Comparison of ENCODE assay signal across 8 mouse cellular contexts in the genomic region with DNA sequence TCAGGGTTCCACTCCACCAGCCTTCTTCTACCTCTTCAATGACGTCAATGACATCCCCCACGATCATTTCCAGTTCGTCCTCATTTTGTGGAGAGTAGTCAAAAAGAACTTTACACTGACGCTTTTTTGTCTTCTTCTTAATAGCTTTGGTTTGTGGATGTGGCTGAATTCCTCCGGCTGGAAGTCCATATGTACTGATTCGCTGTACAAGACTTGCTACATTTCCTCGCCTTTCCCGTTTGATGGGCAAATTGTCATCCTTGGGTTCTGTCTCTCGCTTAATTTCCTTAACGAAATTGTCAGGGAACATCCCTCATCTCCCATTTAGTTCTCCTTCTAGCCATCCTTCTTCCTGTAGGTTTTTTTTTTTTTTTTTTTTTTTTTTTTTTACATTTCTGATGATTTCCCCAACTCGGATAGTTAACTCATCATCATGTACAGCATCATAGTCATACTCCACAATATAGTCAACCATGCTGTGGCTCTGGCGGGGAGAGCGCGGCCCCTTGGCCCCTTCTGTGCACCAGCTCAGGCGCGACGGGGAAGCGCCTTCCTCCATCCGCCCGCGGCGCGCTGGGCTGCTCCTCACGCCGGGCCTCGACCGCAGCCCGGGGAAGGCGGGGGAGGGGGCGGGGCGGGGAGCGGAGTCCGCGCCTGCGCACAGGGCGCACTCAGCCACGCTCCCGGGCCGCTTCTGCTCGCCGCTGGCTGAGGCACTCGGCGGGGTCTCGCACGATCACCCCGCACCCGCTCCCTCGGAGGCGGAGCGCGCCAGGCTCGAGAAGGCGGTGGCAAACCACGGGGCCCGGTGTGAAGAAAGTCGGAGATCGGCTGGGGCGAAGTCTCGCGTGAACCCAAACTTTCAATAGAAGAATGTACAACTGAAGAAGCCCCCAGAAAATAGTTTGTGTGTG. TPM values are rescaled to one million over a fixed set of nuclear protein-coding genes. Genes with fewer than 3 reads are reported as not detected.
DNase-seq lines count a peak whose midpoint lies in the region; ATAC-seq lines count a peak whose summit lies in the region.

No protein-coding gene starts in this region.

- H3K4me1 ChIP-seq in embryonic facial prominence, embryonic 15.5 days, result no peaks in the 10 kb centered on the region
- no peaks in the 10 kb centered on the region for H3K4me1 ChIP-seq in heart, embryonic 11.5 days (ENCODE audit: control insufficient read depth, insufficient read depth, low read length)
- H3K4me1 ChIP-seq in kidney, embryonic 15.5 days, result 0 out of 2 replicates have a peak, but pooled peaks cover 5% of the 10 kb centered on the region
- 0 out of 2 replicates have a peak, but pooled peaks cover 8% of the 10 kb centered on the region for H3K4me1 ChIP-seq in liver, embryonic 12.5 days

- H3K9me3 ChIP-seq in embryonic facial prominence, embryonic 15.5 days (replicated peaks), result no peaks in the 10 kb centered on the region
- no peaks in the 10 kb centered on the region for H3K9me3 ChIP-seq in heart, embryonic 11.5 days (replicated peaks; ENCODE audit: control insufficient read depth, low read length)
- no peaks in the 10 kb centered on the region for H3K9me3 ChIP-seq in kidney, embryonic 15.5 days (replicated peaks)
- H3K9me3 ChIP-seq in liver, embryonic 12.5 days (replicated peaks), result no peaks in the 10 kb centered on the region

- no peaks in the 10 kb centered on the region for H3K36me3 ChIP-seq in embryonic facial prominence, embryonic 15.5 days
- H3K36me3 ChIP-seq in heart, embryonic 11.5 days (ENCODE audit: control insufficient read depth, insufficient read depth, low read length), result no peaks in the 10 kb centered on the region
- no peaks in the 10 kb centered on the region for H3K36me3 ChIP-seq in kidney, embryonic 15.5 days
- no peaks in the 10 kb centered on the region for H3K36me3 ChIP-seq in liver, embryonic 12.5 days
- no peaks in the 10 kb centered on the region for H3K36me3 ChIP-seq in splenic B cell, adult 2 months (ENCODE audit: control insufficient read depth, insufficient read depth, low read length, poor library complexity, severe bottlenecking)

- peak overlapping the region; percentile 86 for H3K27ac ChIP-seq in embryonic facial prominence, embryonic 15.5 days (replicated peaks)
- no peak overlapping the region for H3K27ac ChIP-seq in heart, embryonic 11.5 days (ENCODE audit: low read depth, low read length)
- peak overlapping the region; percentile 75 for H3K27ac ChIP-seq in kidney, embryonic 15.5 days
- no peak overlapping the region for H3K27ac ChIP-seq in liver, embryonic 12.5 days

- H3K4me2 ChIP-seq in embryonic facial prominence, embryonic 15.5 days (replicated peaks), result peak overlapping the region; percentile 62
- peak overlapping the region; percentile 62 for H3K4me2 ChIP-seq in heart, embryonic 11.5 days
- H3K4me2 ChIP-seq in kidney, embryonic 15.5 days, result peak overlapping the region; percentile 68
- peak overlapping the region; percentile 74 for H3K4me2 ChIP-seq in liver, embryonic 12.5 days

- H3K9ac ChIP-seq in embryonic facial prominence, embryonic 15.5 days, result no peak overlapping the region
- H3K9ac ChIP-seq in heart, embryonic 11.5 days (ENCODE audit: low read depth, low read length), result peak overlapping the region; percentile 68
- peak overlapping the region; percentile 43; the same call in 1 of the 2 replicates for H3K9ac ChIP-seq in kidney, embryonic 15.5 days
- peak overlapping the region; percentile 64 for H3K9ac ChIP-seq in liver, embryonic 12.5 days

- peak; percentile 64 to 68 for DNase-seq in B cell, adult 2 months
- peak; percentile 57 to 65 for DNase-seq in adrenal gland, postnatal 4 days (ENCODE audit: low spot score in 2 of 2)
- peak; percentile 48 to 63 for DNase-seq in natural killer cell, adult 2 months (ENCODE audit: low spot score in 2 of 2)
- peak; percentile 83 for DNase-seq in splenic B cell, adult 2 months (ENCODE audit: low read depth, low spot score)

- H3K4me3 ChIP-seq in embryonic facial prominence, embryonic 15.5 days (replicated peaks), result peak overlapping the region; percentile 47
- peak overlapping the region; percentile 40 for H3K4me3 ChIP-seq in heart, embryonic 11.5 days (ENCODE audit: low read depth, low read length)
- H3K4me3 ChIP-seq in kidney, embryonic 15.5 days (replicated peaks), result peak overlapping the region; percentile 48
- peak overlapping the region; percentile 51 for H3K4me3 ChIP-seq in liver, embryonic 12.5 days

- H3K27me3 ChIP-seq in embryonic facial prominence, embryonic 15.5 days, result no peaks in the 10 kb centered on the region
- no peaks in the 10 kb centered on the region for H3K27me3 ChIP-seq in heart, embryonic 11.5 days (ENCODE audit: control insufficient read depth, insufficient read depth, low read length)
- no peaks in the 10 kb centered on the region for H3K27me3 ChIP-seq in kidney, embryonic 15.5 days
- H3K27me3 ChIP-seq in liver, embryonic 12.5 days (replicated peaks), result peaks cover 19% of the 10 kb centered on the region; the same call in 1 of the 2 replicates
- no peaks in the 10 kb centered on the region for H3K27me3 ChIP-seq in splenic B cell, adult 2 months (ENCODE audit: control insufficient read depth, insufficient read depth, low read length, poor library complexity, severe bottlenecking)

- peak; percentile 98 for ATAC-seq in embryonic facial prominence, embryonic 15.5 days (ENCODE audit: insufficient number of reproducible peaks, low FRiP score, low TSS enrichment, low read depth)
- peak; percentile 95 for ATAC-seq in heart, embryonic 11.5 days (replicated peaks; ENCODE audit: insufficient number of reproducible peaks, low FRiP score, low TSS enrichment)
- peak; percentile 98 for ATAC-seq in kidney, embryonic 15.5 days (replicated peaks; ENCODE audit: low FRiP score)
- ATAC-seq in liver, embryonic 12.5 days, result peak; percentile 94

- WGBS in embryonic facial prominence, embryonic 15.5 days, result 4% methylated on average over 60 of the region's 60 CpGs
- 7% methylated on average over 60 of the region's 60 CpGs for WGBS in heart, embryonic 11.5 days (ENCODE audit: insufficient replicate concordance)
- WGBS in kidney, embryonic 15.5 days, result 5% methylated on average over 60 of the region's 60 CpGs
- 7% methylated on average over 50 of the region's 60 CpGs for WGBS in liver, embryonic 12.5 days (ENCODE audit: insufficient replicate concordance)

RNA-seq across cellular contexts. Expression of a gene that starts 12.4 kb away (rescaled TPM):
- 10 to 100 TPM; 19.6 to 20.8 TPM for total RNA-seq in adrenal gland, postnatal 4 days (2021)
- 18.2 TPM in 2 replicates for polyA plus RNA-seq in embryonic facial prominence, embryonic 15.5 days (2015; fragmentation: Nextera tagmentation; extraction: Ambion mirVana)
- polyA plus RNA-seq in heart, embryonic 11.5 days (2014; fragmentation: Nextera tagmentation; extraction: Ambion mirVana), result 3.2 and 4.4 TPM in 2 replicates
- polyA plus RNA-seq in kidney, embryonic 15.5 days (2015; fragmentation: Nextera tagmentation; extraction: Ambion mirVana), result 4.5 and 5.0 TPM in 2 replicates
- polyA plus RNA-seq in liver, embryonic 12.5 days (2016; fragmentation: Nextera tagmentation; extraction: Ambion mirVana), result 1.3 and 1.6 TPM in 2 replicates

Comparison
In these comparisons a context has a peak if more than half of its experiments do, and no peak if none do; other contexts are left out.
1. H3K27ac ChIP-seq: peak in embryonic facial prominence, embryonic 15.5 days (single experiment) and kidney, embryonic 15.5 days (single experiment); none in heart, embryonic 11.5 days (single experiment) and liver, embryonic 12.5 days (single experiment).
2. Peak in every context shown above with its lines, with median percentiles within 50 percentile points of each other: DNase-seq, ATAC-seq, H3K4me2 ChIP-seq and H3K4me3 ChIP-seq.